Mouse (Mus musculus) mesoderm, embryonic 11.5 days (tissue): ENCODE measurements at regions not wholly inside any gene's neighbourhood (a gene's known extent, or its start where the extent isn't known, plus 50 kb on each side); places are given as distances from the start of the nearest gene placed in this dataset.

Source experiments
- DNase-seq: peaks from one replicate; pipeline ENCODE4 v3.0.0-alpha.2; 2012; ENCODE audit warnings: low read depth, low spot score

GRCm38 (mm10) chr12:9091951-9092350 lies 62.2 kb downstream of the Ttc32 start:
- DNase-seq = no peak

- no peak for DNase-seq
Observed at GRCm38 (mm10) chr12:9095061-9095460, 65.3 kb downstream of the Ttc32 start.

- DNase-seq = no peak
Observed at GRCm38 (mm10) chr12:9106416-9106815, 76.6 kb downstream of the Ttc32 start.

- peak; percentile 10 for DNase-seq
Observed at GRCm38 (mm10) chr12:9109806-9110205, 80.0 kb downstream of the Ttc32 start.

- no peak for DNase-seq
Observed at GRCm38 (mm10) chr12:9112161-9112674, 82.4 kb downstream of the Ttc32 start.

GRCm38 (mm10) chr12:9113652-9114051 lies 83.9 kb downstream of the Ttc32 start:
- DNase-seq = no peak

- no peak for DNase-seq
Observed at GRCm38 (mm10) chr12:9114061-9114460, 84.3 kb downstream of the Ttc32 start.

- no peak for DNase-seq
Observed at GRCm38 (mm10) chr12:9118576-9118975, 88.8 kb downstream of the Ttc32 start.

- no peak for DNase-seq
Observed at GRCm38 (mm10) chr12:9127931-9128550, 98.2 kb downstream of the Ttc32 start.

- DNase-seq = no peak
Observed at GRCm38 (mm10) chr12:9128581-9129275, 98.9 kb downstream of the Ttc32 start.

- DNase-seq = no peak
Observed at GRCm38 (mm10) chr12:9132621-9133020, 102.8 kb downstream of the Ttc32 start.

- DNase-seq = no peak
Observed at GRCm38 (mm10) chr12:9133890-9134870, 104.4 kb downstream of the Ttc32 start.

- no peak for DNase-seq
Observed at GRCm38 (mm10) chr12:9151001-9151400, 121.2 kb downstream of the Ttc32 start.

- DNase-seq = no peak
Observed at GRCm38 (mm10) chr12:9151426-9151825, 121.6 kb downstream of the Ttc32 start.

GRCm38 (mm10) chr12:9154491-9154890 lies 124.7 kb downstream of the Ttc32 start:
- no peak for DNase-seq

GRCm38 (mm10) chr12:9156794-9157193 lies 127.0 kb downstream of the Ttc32 start:
- DNase-seq = no peak

- DNase-seq = no peak
Observed at GRCm38 (mm10) chr12:9158751-9159150, 129.0 kb downstream of the Ttc32 start.

GRCm38 (mm10) chr12:9165367-9165940 lies 135.7 kb downstream of the Ttc32 start:
- DNase-seq = no peak

- DNase-seq = peak; percentile 86
Observed at GRCm38 (mm10) chr12:9166218-9166908, 136.6 kb downstream of the Ttc32 start.

- DNase-seq = no peak
Observed at GRCm38 (mm10) chr12:9169008-9169407, 139.2 kb downstream of the Ttc32 start.

- DNase-seq = no peak
Observed at GRCm38 (mm10) chr12:9173680-9174079, 143.9 kb downstream of the Ttc32 start.
